Mouse (Mus musculus) spleen, adult 12 weeks (tissue): Measurements from ENCODE around the gene Map6.
"Not testable (repeated sequence)": the region's sequence is repeated elsewhere in the genome, so short reads cannot be mapped to it uniquely, and the experiment has no call there.

Experiments used
- DNase-seq: peaks from one replicate; pipeline ENCODE4 v3.0.0; 2022; ENCODE audit warnings: low spot score

Gene Map6

DNA sequence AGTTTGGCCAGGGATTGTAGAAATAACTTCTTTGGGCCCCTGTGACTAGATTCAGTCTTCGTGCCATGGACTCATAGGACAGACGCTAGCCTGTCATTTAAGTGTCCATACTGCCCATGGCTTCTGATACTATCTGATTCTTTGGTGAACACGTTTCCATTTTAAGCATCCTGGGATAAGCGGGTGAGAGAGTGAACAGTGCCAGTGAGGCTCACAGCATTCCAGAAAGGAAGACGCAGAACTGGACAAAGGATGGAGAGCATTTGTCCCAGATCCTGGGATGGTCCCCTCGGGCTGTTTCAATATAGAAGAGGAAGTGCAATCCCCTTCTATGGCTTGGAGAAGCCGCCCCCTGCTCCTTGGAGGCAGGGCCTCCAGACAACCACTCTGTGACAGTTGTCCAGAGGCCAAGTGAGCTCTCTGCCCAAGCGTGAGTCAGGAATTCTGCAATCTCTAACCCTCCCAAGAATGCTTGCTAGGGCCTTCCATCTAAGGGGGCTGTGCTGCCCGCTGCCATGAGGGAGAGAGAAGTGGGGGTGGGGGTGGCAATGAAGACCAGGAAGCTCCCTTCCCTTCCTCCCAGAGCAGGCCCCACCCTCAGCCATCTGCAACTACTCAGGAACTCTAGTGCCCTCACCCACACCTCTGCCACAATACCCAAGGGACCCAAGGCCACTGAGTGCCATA is 89.1 kb downstream of the Map6 start:
- no peak for DNase-seq

GRCm38 (mm10) chr7:99357201-99357600 is 90.0 kb downstream of the Map6 start:
- DNase-seq, result no peak

DNA sequence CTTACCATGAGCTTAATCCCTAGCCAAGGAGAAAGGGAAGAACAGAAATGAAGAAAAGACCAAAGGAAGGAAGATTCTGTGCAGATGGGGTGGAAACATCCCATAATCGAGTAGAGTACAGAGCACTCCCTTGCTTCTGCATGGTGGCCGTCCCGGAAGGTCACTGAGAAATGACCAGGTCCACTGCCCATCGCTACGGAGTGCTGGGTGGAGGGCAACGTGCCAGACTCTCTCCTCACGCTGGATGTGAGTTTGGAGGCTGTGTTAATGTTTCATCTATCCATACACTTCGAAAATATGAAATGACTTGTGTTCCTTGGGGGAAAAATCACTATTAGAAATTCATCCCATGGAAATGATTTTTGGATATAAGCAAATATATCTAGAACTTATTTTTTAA is 91.1 kb downstream of the Map6 start:
- no peak for DNase-seq

- no peak for DNase-seq
Observed at GRCm38 (mm10) chr7:99360021-99360802, 93.0 kb downstream of the Map6 start.

GRCm38 (mm10) chr7:99360803-99361414 is 93.7 kb downstream of the Map6 start:
- DNase-seq, result no peak

GRCm38 (mm10) chr7:99362137-99362536 is 94.9 kb downstream of the Map6 start:
- DNase-seq, result no peak

- DNase-seq, result no peak
Observed at GRCm38 (mm10) chr7:99365069-99365468, 97.8 kb downstream of the Map6 start.

DNA sequence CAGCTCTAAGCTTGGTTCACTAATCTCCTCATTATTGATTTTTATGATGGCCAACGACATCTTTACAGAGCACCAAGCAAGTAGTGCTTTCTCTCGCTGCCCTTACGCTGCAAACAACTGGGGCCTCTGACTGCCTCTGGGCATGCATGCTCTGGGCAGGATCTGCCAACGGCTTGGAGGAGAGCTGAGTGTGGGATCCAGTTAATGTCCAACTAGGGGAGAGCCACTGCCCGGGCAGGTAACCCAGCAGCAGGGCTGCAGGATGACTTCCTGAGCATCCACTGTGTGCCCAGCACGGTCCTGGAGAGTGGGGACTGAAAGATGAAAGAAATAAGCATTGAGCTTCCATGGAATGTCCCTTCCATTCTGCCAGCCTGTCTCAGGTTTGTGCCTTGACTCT is 99.5 kb downstream of the Map6 start:
- DNase-seq, result no peak

- not testable (repeated sequence) for DNase-seq
Observed at GRCm38 (mm10) chr7:99374325-99374724, 107.1 kb downstream of the Map6 start.

DNA sequence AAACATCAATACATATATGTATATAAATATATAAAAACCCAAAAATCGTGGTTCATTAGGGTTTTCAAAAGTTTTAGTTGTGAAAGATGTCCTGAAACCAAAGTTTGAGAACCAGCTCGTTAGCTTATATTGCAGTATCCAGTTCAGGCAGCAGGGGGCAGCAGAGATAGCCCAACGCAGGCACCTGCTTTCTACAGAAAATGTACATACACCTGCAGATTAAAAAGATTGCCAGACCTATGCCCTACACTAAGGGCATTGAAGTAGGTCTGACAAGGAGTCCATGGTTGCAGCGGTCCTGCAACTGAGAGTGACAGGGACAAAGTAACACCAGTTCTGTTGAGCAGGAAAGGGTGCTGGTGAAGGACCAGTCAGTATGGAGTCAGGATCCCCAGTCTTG is 108.2 kb downstream of the Map6 start:
- peak; percentile 64 for DNase-seq

- no peak for DNase-seq
Observed at GRCm38 (mm10) chr7:99378870-99379269, 111.6 kb downstream of the Map6 start.

DNA sequence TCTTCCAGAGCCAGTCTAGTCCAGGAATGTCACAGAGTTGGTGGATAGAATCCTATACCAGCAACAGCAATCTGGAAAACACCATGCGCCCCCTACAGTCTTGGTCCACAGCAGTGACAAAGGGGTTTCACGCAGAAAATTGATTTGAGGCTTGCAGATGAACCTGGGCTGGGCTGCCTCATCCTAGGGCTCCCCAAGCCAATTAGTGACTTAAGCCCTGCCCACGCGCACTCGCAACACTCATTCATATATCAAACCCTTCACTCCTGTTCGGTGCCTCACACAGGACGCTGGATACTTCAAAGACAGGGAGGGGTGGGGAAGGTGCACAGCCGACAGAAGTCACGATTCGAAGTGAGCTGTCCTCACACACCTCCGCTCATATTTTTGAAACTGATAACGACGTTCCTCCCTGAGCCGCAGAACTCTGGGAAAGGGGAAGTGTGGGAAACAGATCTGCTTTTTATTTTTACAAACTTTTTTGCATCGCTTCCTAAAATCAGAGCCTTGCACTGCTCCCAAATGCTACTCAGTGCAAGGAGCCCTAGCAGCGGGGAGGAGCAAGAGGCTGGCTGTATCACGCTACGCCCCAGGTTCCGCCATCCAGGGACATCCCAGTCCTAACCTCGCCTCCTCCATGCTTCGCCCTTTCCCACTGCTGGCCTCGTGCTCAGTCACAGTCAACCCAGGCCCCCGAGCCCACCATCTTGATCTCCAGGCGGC is 113.4 kb downstream of the Map6 start:
- no peak for DNase-seq

DNA sequence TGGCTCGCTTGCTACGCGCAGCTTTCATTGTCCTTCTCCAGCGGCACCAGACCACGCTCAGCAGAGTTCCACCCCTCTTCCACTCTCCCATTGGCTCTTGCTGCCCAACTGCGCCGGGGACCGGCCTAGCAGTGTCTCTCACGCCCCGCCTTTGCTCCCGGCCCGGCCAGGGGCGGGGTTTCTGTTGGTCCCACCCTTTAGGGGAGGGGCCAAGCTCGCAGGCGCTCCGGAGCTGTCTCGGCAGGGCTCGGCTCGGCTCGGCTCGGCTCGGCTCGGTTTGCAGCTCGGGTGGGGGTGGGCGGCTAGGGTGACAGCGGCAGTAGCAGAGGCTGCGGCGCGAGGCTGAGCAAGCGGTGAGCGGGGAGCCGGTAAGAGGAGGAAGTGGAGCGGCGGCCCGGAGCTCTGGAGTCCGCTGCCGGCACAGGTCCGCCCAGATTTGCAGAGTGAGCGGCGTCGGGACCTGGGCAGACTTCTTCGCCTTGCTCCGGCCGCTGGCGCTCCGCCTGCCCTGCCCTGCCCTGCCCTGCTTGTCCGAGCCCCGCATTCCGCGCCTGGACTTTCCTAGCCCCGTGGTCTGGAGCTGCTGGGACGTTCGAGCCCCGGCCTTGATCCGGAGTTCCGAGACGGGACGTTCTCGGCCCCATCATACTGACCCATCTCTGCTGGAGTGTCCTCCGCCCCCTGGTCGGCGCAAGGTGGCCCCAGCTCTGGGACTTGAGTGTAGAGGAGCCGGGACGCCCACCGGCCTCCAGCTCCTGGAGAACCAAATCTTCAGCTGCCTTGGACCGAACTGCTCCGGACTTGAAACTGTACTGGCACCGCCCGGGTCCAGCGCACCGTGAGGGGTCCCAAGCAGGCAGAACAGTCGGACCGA is 114.2 kb downstream of the Map6 start, which contains the start of gene Gdpd5:
Gene Gdpd5 (plus strand): TSS at position 201 of the 874 bp plus-strand sequence.
- peak; percentile 92 for DNase-seq

DNA sequence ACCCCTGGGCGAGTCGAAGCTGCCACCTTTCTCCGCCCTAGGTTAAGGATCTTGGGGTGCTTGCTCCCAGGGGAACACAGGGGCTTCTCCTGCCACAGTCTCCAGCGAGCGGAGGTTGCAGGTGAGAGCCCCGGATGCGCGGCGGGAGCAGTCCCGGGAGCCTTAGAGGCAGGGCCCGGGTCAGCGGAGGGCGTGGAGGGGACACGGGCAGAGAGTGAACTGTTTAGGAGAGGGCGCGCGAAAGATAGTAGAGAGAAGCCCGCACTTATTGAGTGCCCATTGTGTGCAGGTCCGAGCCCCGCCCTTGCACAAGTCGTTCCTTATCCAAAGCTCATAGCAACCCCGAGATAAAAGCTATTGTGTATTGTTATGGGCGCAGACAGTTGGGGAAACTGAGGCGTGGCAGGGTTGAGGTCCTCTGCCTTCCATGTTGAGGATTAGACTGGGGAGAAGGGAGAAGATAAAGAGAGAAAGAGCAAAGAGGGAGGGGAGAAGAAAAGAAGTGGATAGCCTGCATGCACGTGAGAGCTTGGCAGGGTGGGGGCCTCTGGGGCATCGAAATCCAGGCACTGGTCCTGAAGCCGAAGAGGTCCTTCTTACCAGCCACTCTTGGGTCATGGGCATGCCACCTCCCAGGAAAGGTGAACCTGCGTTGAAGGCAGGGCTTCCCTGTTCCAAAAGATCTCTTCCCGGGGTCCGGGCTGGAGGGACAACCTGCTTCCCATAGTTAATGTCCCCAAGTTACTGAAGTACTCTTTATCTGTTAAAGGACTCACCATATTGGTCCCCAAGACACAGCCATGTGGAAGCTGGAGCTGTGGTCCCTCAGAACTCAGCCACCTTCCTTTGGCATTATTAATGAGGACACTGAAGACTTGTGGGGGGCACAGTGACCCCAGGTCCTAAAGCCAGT is 115.1 kb downstream of the Map6 start:
- DNase-seq, result no peak

DNA sequence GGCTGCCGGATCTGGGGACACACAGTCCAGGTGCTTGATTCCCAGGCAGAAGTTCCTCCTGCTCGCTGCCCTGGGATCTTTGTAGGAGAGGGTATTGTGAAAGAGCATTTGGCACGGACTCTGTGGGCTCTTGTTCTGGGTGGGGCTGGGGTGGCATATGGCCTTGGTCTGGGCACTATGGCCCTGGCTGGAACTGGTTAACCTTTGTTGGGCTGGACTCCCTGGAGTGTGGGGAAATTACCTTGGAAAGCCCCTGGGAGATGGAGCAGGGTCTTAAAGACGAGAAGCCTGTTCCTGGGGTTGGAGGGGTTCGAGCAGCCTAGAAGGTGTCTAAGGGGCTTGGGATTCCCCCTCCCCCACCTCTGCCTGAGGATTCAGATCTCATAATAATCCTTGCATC is 116.0 kb downstream of the Map6 start:
- DNase-seq, result no peak

- no peak for DNase-seq
Observed at GRCm38 (mm10) chr7:99384101-99384611, 116.9 kb downstream of the Map6 start.

DNA sequence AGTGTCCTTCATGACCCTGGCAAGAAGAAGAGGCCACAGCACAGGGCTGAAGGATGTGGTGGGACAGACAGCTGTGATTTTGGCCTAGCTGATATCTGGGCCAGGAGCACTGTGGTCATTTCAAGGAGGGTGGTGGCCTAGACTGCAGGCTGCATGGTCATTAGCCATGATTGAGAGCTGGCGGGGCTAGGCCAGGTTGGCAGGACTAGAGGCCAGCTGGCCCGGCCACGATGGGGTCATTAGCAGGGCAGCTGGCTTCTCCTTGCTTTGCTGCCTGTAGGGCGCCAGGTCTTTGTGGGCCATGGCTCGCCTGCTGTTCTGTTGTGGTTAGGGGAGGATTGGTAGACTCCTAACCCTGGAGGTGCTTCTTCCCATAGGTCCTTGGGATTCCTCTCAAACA is 118.8 kb downstream of the Map6 start:
- no peak for DNase-seq
